Mouse (Mus musculus) liver, embryonic 13.5 days (tissue): ENCODE results near the gene Hoxb7. TPM values are rescaled to one million over a fixed set of nuclear protein-coding genes. Genes with fewer than 3 reads are reported as not detected.

ENCODE experiments used
- ATAC-seq: fragments of 200-750 bp; cut with Nextera tagmentation; 2 replicates; pipeline ENCODE4 v1.8.0; 2017; ENCODE audit warnings: low read depth, mild to moderate bottlenecking, moderate number of reproducible peaks, moderate library complexity
- DNase-seq: peaks from one replicate; pipeline ENCODE4 v3.0.0; 2022
- H3K27ac ChIP-seq: fragments of 300-500 bp; sonication (generic); 2 replicates; pipeline ENCODE4 v1.5.1; 2015; ENCODE audit warnings: moderate library complexity, mild to moderate bottlenecking, inconsistent platforms
- H3K27me3 ChIP-seq: fragments of 300-500 bp; sonication (generic); 2 replicates; pipeline ENCODE4 v1.6.1; 2015; ENCODE audit warnings: mild to moderate bottlenecking, inconsistent platforms
- H3K36me3 ChIP-seq: fragments of 300-500 bp; sonication (generic); 2 replicates; pipeline ENCODE4 v1.6.1; 2015; ENCODE audit warnings: mild to moderate bottlenecking, inconsistent platforms
- H3K4me1 ChIP-seq: fragments of 300-500 bp; sonication (generic); replicated peaks from 2 replicates; pipeline ENCODE4 v1.6.1; 2015; ENCODE audit warnings: inconsistent platforms
- H3K4me2 ChIP-seq: fragments of 300-500 bp; sonication (generic); 2 replicates; pipeline ENCODE4 v1.6.1; 2015; ENCODE audit warnings: inconsistent platforms, mild to moderate bottlenecking, moderate library complexity
- H3K4me3 ChIP-seq: fragments of 300-500 bp; sonication (generic); replicated peaks from 2 replicates; pipeline ENCODE4 v1.5.1; 2015; ENCODE audit warnings: mild to moderate bottlenecking, inconsistent platforms
- H3K9ac ChIP-seq: fragments of 300-500 bp; sonication (generic); 2 replicates; pipeline ENCODE4 v1.6.1; 2015; ENCODE audit warnings: mild to moderate bottlenecking, inconsistent platforms
- H3K9me3 ChIP-seq: fragments of 300-500 bp; sonication (generic); replicated peaks from 2 replicates; pipeline ENCODE4 v1.6.1; 2016; ENCODE audit warnings: inconsistent platforms
- WGBS: fragments of 180-500 bp; shearing (Covaris S2); methylation state at CpG from one replicate; pipeline ENCODE4 v1.1.7; 2015; ENCODE audit not compliant: insufficient replicate concordance; 5-methylcytosine and 5-hydroxymethylcytosine counted together
- microRNA counts: library from miRNA; unstranded; fragments of <30 nt; microRNA quantifications from one replicate; lab custom pipeline; 2016
- microRNA-seq: library from miRNA; unstranded; fragments of <30 nt; microRNA quantifications from one replicate; pipeline ENCODE4, GENCODE M21; 2016
- polyA plus RNA-seq: library from polyadenylated mRNA; unstranded; fragments of >200 nt; fragmentation: Nextera tagmentation; extraction: Ambion mirVana; gene quantifications from 2 replicates; pipeline ENCODE4 v1.2.1, GENCODE M21; 2015

The Hoxb7 gene
- polyA plus RNA-seq, 1 experiment from 2014 or later = 0.32 TPM

- Histone ChIP-seq H3K9me3 (no peaks in the 10 kb centered on the region), H3K27me3 (peaks cover 98% of the 10 kb centered on the region), H3K4me3 (no peak overlapping the region), H3K36me3 (no peaks in the 10 kb centered on the region), H3K4me2 (no peak overlapping the region), H3K27ac (0 out of 2 replicates have a peak overlapping the region, but pooled peaks have one; percentile 13), H3K9ac (0 out of 2 replicates have a peak overlapping the region, but pooled peaks have one; percentile 9), H3K4me1 (0 out of 2 replicates have a peak, but pooled peaks cover 7% of the 10 kb centered on the region)
- WGBS = 44% methylated on average over 2 of the region's 2 CpGs
- ATAC-seq (no peak), DNase-seq (no peak)
Observed at GRCm38 (mm10) chr11:96334002-96334364, 47.6 kb downstream of the Hoxb7 start.

- Histone ChIP-seq H3K4me1 (0 out of 2 replicates have a peak, but pooled peaks cover 8% of the 10 kb centered on the region), H3K4me3 (no peak overlapping the region), H3K9ac (no peak overlapping the region), H3K9me3 (no peaks in the 10 kb centered on the region), H3K36me3 (no peaks in the 10 kb centered on the region), H3K27ac (no peak overlapping the region), H3K27me3 (peaks cover 100% of the 10 kb centered on the region), H3K4me2 (no peak overlapping the region)
- DNase-seq = no peak
- ATAC-seq = no peak
- 46% methylated on average over 3 of the region's 3 CpGs for WGBS
Observed at GRCm38 (mm10) chr11:96334998-96335397, 48.6 kb downstream of the Hoxb7 start.

DNA sequence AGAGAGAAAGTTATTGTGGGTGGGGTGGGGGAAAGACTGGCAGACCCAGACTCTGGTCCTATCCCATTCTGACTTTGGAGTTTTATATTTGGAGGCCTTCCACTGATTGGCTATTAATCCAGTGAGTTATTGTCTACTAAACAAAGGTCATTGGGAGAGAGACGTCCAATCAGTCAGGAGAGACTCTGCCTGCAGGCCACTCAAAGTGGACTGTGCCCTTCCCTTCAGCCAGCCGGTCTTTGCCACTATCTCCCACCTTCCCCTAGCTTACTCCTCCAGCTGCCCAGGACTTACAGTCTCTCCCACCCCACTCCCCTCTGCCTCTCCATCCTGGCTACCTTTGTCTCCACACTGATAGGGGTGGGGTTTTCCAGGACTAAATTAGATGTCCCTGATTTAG lies 50.2 kb downstream of the Hoxb7 start:
- H3K9me3 ChIP-seq = no peaks in the 10 kb centered on the region
- H3K4me3 ChIP-seq = no peak overlapping the region
- H3K9ac ChIP-seq = no peak overlapping the region
- 0 out of 2 replicates have a peak, but pooled peaks cover 8% of the 10 kb centered on the region for H3K4me1 ChIP-seq
- 36% methylated on average over 2 of the region's 2 CpGs for WGBS
- H3K27ac ChIP-seq = no peak overlapping the region
- DNase-seq = no peak
- H3K36me3 ChIP-seq = no peaks in the 10 kb centered on the region
- peaks cover 100% of the 10 kb centered on the region for H3K27me3 ChIP-seq
- no peak overlapping the region for H3K4me2 ChIP-seq
- no peak for ATAC-seq

DNA sequence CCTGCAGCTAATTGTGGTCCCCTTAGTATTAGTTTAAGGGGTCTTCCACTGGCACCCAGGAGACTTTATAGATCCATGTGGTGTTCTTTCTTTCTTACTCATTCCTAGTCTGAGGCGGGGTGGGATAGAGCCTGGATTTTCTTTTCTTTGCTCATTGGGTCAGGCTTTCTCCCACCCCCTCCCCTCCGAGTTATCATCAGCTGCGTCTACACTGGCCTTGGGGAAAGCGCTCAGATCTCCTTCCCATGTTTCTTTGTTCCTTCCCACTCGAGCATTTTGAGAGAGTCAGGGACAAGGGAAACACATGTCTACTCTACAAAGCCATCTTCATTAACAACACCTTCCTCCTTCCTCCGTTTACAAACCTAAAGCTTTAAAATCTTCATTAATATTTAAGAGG lies 50.6 kb downstream of the Hoxb7 start:
- Histone ChIP-seq H3K27ac (no peak overlapping the region), H3K4me2 (no peak overlapping the region), H3K9me3 (no peaks in the 10 kb centered on the region), H3K4me1 (peaks cover 4% of the 10 kb centered on the region; the same call in 1 of the 2 replicates), H3K36me3 (no peaks in the 10 kb centered on the region), H3K27me3 (peaks cover 100% of the 10 kb centered on the region), H3K4me3 (no peak overlapping the region), H3K9ac (no peak overlapping the region)
- DNase-seq (no peak), ATAC-seq (no peak)
- WGBS = 29% methylated on average over 6 of the region's 6 CpGs

GRCm38 (mm10) chr11:96338957-96339855 lies 52.8 kb downstream of the Hoxb7 start:
- Histone ChIP-seq H3K9me3 (no peaks in the 10 kb centered on the region), H3K9ac (no peak overlapping the region), H3K27me3 (peaks cover 100% of the 10 kb centered on the region), H3K36me3 (no peaks in the 10 kb centered on the region), H3K27ac (no peak overlapping the region), H3K4me1 (peaks cover 4% of the 10 kb centered on the region; the same call in 1 of the 2 replicates), H3K4me3 (no peak overlapping the region), H3K4me2 (no peak overlapping the region)
- WGBS = 26% methylated on average over 7 of the region's 7 CpGs
- ATAC-seq = no peak
- DNase-seq = no peak

MicroRNA genes within 50 kb of the gene (microRNA counts, 519-probe panel; counts per million panel counts)
- microRNA mmu-miR-10a (lab: Ali Mortazavi, UCI) (4,216 counts per million, percentile 35 among the panel's probes with 10 or more counts), microRNA mmu-miR-196a (lab: Ali Mortazavi, UCI) (114 counts per million)

Small RNA genes within 50 kb of the gene (microRNA-seq; reads per million reads assigned to microRNA genes)
- gene Mir10a (10,045 reads per million, percentile 92 among the genes with 10 or more reads in this experiment), gene Mir196a-1 (not detected)

Other genes with a start within 250 kb of the Hoxb7 start
- gene Ube2z, start 221.2 kb upstream of the Hoxb7 start, polyA plus RNA-seq = 13.7 and 15.2 TPM in 2 replicates
- gene Atp5g1, start 211.0 kb upstream of the Hoxb7 start, polyA plus RNA-seq = 578 and 628 TPM in 2 replicates
- gene Calcoco2, start 174.7 kb upstream of the Hoxb7 start, polyA plus RNA-seq = not detected in 2 replicates
- gene Ttll6, start 152.8 kb upstream of the Hoxb7 start, polyA plus RNA-seq = not detected in 2 replicates
- gene Hoxb13, start 92.3 kb upstream of the Hoxb7 start, polyA plus RNA-seq = not detected in 2 replicates
- 0.06 TPM in 1 of 2 replicates, not detected in the other for gene Hoxb9, start 15.2 kb upstream of the Hoxb7 start, polyA plus RNA-seq
- 0.06 TPM in 1 of 2 replicates, not detected in the other for gene Hoxb8, start 4.7 kb upstream of the Hoxb7 start, polyA plus RNA-seq
- gene Hoxb6, start 5.9 kb downstream of the Hoxb7 start, polyA plus RNA-seq = 0.07 and 0.14 TPM in 2 replicates
- 0.44 and 0.58 TPM in 2 replicates for gene Hoxb5, start 16.7 kb downstream of the Hoxb7 start, polyA plus RNA-seq
- 0.16 and 0.20 TPM in 2 replicates for gene Hoxb4, start 31.6 kb downstream of the Hoxb7 start, polyA plus RNA-seq
- gene Hoxb3, start 36.7 kb downstream of the Hoxb7 start, polyA plus RNA-seq = 0.08 and 0.13 TPM in 2 replicates
- gene Hoxb2, start 63.9 kb downstream of the Hoxb7 start, polyA plus RNA-seq = 1.2 and 1.7 TPM in 2 replicates
- gene Hoxb1, start 79.1 kb downstream of the Hoxb7 start, polyA plus RNA-seq = 0.05 and 0.08 TPM in 2 replicates
- gene Skap1, start 178.0 kb downstream of the Hoxb7 start, polyA plus RNA-seq = 0.22 and 0.29 TPM in 2 replicates